Mouse (Mus musculus) forebrain, embryonic 14.5 days (tissue): ENCODE data around the gene Map3k20. TPM values are rescaled to one million over a fixed set of nuclear protein-coding genes. Genes with fewer than 3 reads are reported as not detected.

Source experiments
- ATAC-seq: fragments of 200-750 bp; cut with Nextera tagmentation; 2 replicates; pipeline ENCODE4 v1.8.0; 2017; ENCODE audit warnings: mild to moderate bottlenecking, moderate library complexity
- DNase-seq: peaks from one replicate; pipeline ENCODE4 v3.0.0-alpha.2; 2015; ENCODE audit warnings: low spot score
- H3K27ac ChIP-seq: fragments of 300-500 bp; sonication (generic); 2 replicates; pipeline ENCODE4 v1.5.1; 2014; ENCODE audit warnings: low read depth, mild to moderate bottlenecking, control low read depth, low read length, moderate library complexity
- H3K27me3 ChIP-seq: fragments of 300-500 bp; sonication (generic); replicated peaks from 2 replicates; pipeline ENCODE4 v1.6.1; 2014; ENCODE audit warnings: low read length, control low read depth, mixed read lengths; ENCODE audit not compliant: control insufficient read depth, insufficient read depth
- H3K36me3 ChIP-seq: fragments of 300-500 bp; sonication (generic); 2 replicates; pipeline ENCODE4 v1.6.1; 2014; ENCODE audit warnings: low read length, control low read depth; ENCODE audit not compliant: control insufficient read depth, insufficient read depth
- H3K4me1 ChIP-seq: fragments of 300-500 bp; sonication (generic); 2 replicates; pipeline ENCODE4 v1.6.1; 2014; ENCODE audit warnings: antibody characterized with exemption, low read length, control low read depth; ENCODE audit not compliant: control insufficient read depth, insufficient read depth
- H3K4me2 ChIP-seq: fragments of 300-500 bp; sonication (generic); 2 replicates; pipeline ENCODE4 v1.6.1; 2014; ENCODE audit warnings: mild to moderate bottlenecking, control low read depth, low read length
- H3K4me3 ChIP-seq: fragments of 300-500 bp; sonication (generic); 2 replicates; pipeline ENCODE4 v1.5.1; 2014; ENCODE audit warnings: low read depth, low read length, control low read depth
- H3K9ac ChIP-seq: fragments of 300-500 bp; sonication (generic); 2 replicates; pipeline ENCODE4 v1.6.1; 2014; ENCODE audit warnings: mild to moderate bottlenecking, low read length, control low read depth, moderate library complexity
- H3K9me3 ChIP-seq: fragments of 300-500 bp; sonication (generic); replicated peaks from 2 replicates; pipeline ENCODE4 v1.6.1; 2016; ENCODE audit warnings: low read length, control low read depth, mixed read lengths; ENCODE audit not compliant: control insufficient read depth
- WGBS: fragments of 180-500 bp; shearing (Covaris S2); extraction: QIAGEN DNeasy Blood & Tissue Kit; methylation state at CpG from one replicate; pipeline ENCODE4 v1.1.7; 2014; 5-methylcytosine and 5-hydroxymethylcytosine counted together
- polyA plus RNA-seq: library from polyadenylated mRNA; unstranded; fragments of >200 nt; fragmentation: Nextera tagmentation; extraction: Ambion mirVana; gene quantifications from 2 replicates; pipeline ENCODE4 v1.2.1, GENCODE M21; 2014

Gene Map3k20
- polyA plus RNA-seq, 1 experiment from 2014 or later = 4.0 TPM

- H3K4me3 ChIP-seq = no peak overlapping the region
- 0 out of 2 replicates have a peak, but pooled peaks cover 18% of the 10 kb centered on the region for H3K27me3 ChIP-seq
Observed at GRCm38 (mm10) chr2:72424656-72425055, 139.2 kb downstream of the Map3k20 start.

GRCm38 (mm10) chr2:72426776-72427175 lies 141.3 kb downstream of the Map3k20 start:
- Histone ChIP-seq H3K4me3 (no peak overlapping the region), H3K27me3 (0 out of 2 replicates have a peak, but pooled peaks cover 16% of the 10 kb centered on the region), H3K9ac (no peak overlapping the region), H3K27ac (peak overlapping the region; percentile 81), H3K9me3 (no peaks in the 10 kb centered on the region), H3K36me3 (no peaks in the 10 kb centered on the region), H3K4me2 (peak overlapping the region; percentile 33), H3K4me1 (peaks cover 31% of the 10 kb centered on the region)
- ATAC-seq = peak; percentile 97
- WGBS = 7% methylated on average over 8 of the region's 8 CpGs
- peak; percentile 97 for DNase-seq

More at GRCm38 (mm10) chr2:72424656-72425055, 139.2 kb downstream of the Map3k20 start:
- no peaks in the 10 kb centered on the region for H3K36me3 ChIP-seq
- H3K9ac ChIP-seq = no peak overlapping the region
- no peak overlapping the region for H3K4me2 ChIP-seq
- no peak overlapping the region for H3K27ac ChIP-seq
- ATAC-seq (no peak), DNase-seq (peak; percentile 40)
- no peaks in the 10 kb centered on the region for H3K9me3 ChIP-seq
- 75% methylated on average over 7 of the region's 7 CpGs for WGBS
- H3K4me1 ChIP-seq = peaks cover 31% of the 10 kb centered on the region

GRCm38 (mm10) chr2:72427288-72427687 lies 141.9 kb downstream of the Map3k20 start:
- ATAC-seq = peak; percentile 63

GRCm38 (mm10) chr2:72438941-72439533 lies 153.6 kb downstream of the Map3k20 start:
- Histone ChIP-seq H3K4me3 (no peak overlapping the region), H3K36me3 (no peaks in the 10 kb centered on the region), H3K4me2 (no peak overlapping the region), H3K27ac (no peak overlapping the region), H3K27me3 (no peaks in the 10 kb centered on the region), H3K9ac (no peak overlapping the region), H3K9me3 (no peaks in the 10 kb centered on the region), H3K4me1 (no peaks in the 10 kb centered on the region)
- DNase-seq (no peak), ATAC-seq (no peak)
- 89% methylated on average over 8 of the region's 8 CpGs for WGBS

More at GRCm38 (mm10) chr2:72427288-72427687, 141.9 kb downstream of the Map3k20 start:
- H3K4me2 ChIP-seq = peak overlapping the region; percentile 33
- H3K4me3 ChIP-seq = no peak overlapping the region
- H3K27me3 ChIP-seq = 0 out of 2 replicates have a peak, but pooled peaks cover 15% of the 10 kb centered on the region
- 13% methylated on average over 11 of the region's 11 CpGs for WGBS
- H3K9me3 ChIP-seq = no peaks in the 10 kb centered on the region
- no peak overlapping the region for H3K9ac ChIP-seq
- H3K4me1 ChIP-seq = peaks cover 31% of the 10 kb centered on the region
- DNase-seq = peak; percentile 76
- H3K36me3 ChIP-seq = no peaks in the 10 kb centered on the region
- H3K27ac ChIP-seq = peak overlapping the region; percentile 81

GRCm38 (mm10) chr2:72441010-72441409 lies 155.6 kb downstream of the Map3k20 start:
- Histone ChIP-seq H3K4me3 (no peak overlapping the region), H3K4me2 (no peak overlapping the region), H3K27ac (no peak overlapping the region), H3K4me1 (no peaks in the 10 kb centered on the region), H3K27me3 (no peaks in the 10 kb centered on the region), H3K9me3 (no peaks in the 10 kb centered on the region), H3K36me3 (no peaks in the 10 kb centered on the region), H3K9ac (no peak overlapping the region)
- WGBS = 62% methylated on average over 9 of the region's 9 CpGs
- ATAC-seq = peak; percentile 90
- DNase-seq = peak; percentile 85

- Histone ChIP-seq H3K36me3 (no peaks in the 10 kb centered on the region), H3K4me3 (no peak overlapping the region), H3K4me1 (0 out of 2 replicates have a peak, but pooled peaks cover 2% of the 10 kb centered on the region), H3K4me2 (no peak overlapping the region), H3K9me3 (no peaks in the 10 kb centered on the region), H3K27me3 (no peaks in the 10 kb centered on the region), H3K9ac (no peak overlapping the region), H3K27ac (no peak overlapping the region)
- no peak for DNase-seq
- no peak for ATAC-seq
- WGBS = 97% methylated on average over 6 of the region's 6 CpGs
Observed at GRCm38 (mm10) chr2:72442825-72443224, 157.4 kb downstream of the Map3k20 start.

- WGBS = 87% methylated on average over 3 of the region's 3 CpGs
Observed at GRCm38 (mm10) chr2:72443960-72444359, 158.5 kb downstream of the Map3k20 start.

GRCm38 (mm10) chr2:72446106-72446505 lies 160.7 kb downstream of the Map3k20 start:
- no peak overlapping the region for H3K27ac ChIP-seq
- H3K4me3 ChIP-seq = no peak overlapping the region
- no peak overlapping the region for H3K4me2 ChIP-seq
- 93% methylated on average over 3 of the region's 3 CpGs for WGBS
- no peaks in the 10 kb centered on the region for H3K36me3 ChIP-seq
- ATAC-seq (no peak), DNase-seq (no peak)
- no peaks in the 10 kb centered on the region for H3K9me3 ChIP-seq
- 0 out of 2 replicates have a peak, but pooled peaks cover 2% of the 10 kb centered on the region for H3K4me1 ChIP-seq
- no peak overlapping the region for H3K9ac ChIP-seq
- H3K27me3 ChIP-seq = no peaks in the 10 kb centered on the region

More at GRCm38 (mm10) chr2:72443960-72444359, 158.5 kb downstream of the Map3k20 start:
- no peak overlapping the region for H3K27ac ChIP-seq
- H3K4me2 ChIP-seq = no peak overlapping the region
- DNase-seq (no peak), ATAC-seq (no peak)
- no peaks in the 10 kb centered on the region for H3K9me3 ChIP-seq
- no peak overlapping the region for H3K9ac ChIP-seq
- no peak overlapping the region for H3K4me3 ChIP-seq
- 0 out of 2 replicates have a peak, but pooled peaks cover 2% of the 10 kb centered on the region for H3K4me1 ChIP-seq
- no peaks in the 10 kb centered on the region for H3K27me3 ChIP-seq
- H3K36me3 ChIP-seq = no peaks in the 10 kb centered on the region

GRCm38 (mm10) chr2:72446615-72447014 lies 161.2 kb downstream of the Map3k20 start:
- H3K4me1 ChIP-seq = 0 out of 2 replicates have a peak, but pooled peaks cover 2% of the 10 kb centered on the region
- 36% methylated on average over 5 of the region's 5 CpGs for WGBS
- no peak for ATAC-seq
- DNase-seq = no peak
- no peak overlapping the region for H3K4me2 ChIP-seq
- H3K4me3 ChIP-seq = no peak overlapping the region
- no peaks in the 10 kb centered on the region for H3K9me3 ChIP-seq
- H3K27me3 ChIP-seq = no peaks in the 10 kb centered on the region
- no peaks in the 10 kb centered on the region for H3K36me3 ChIP-seq
- no peak overlapping the region for H3K9ac ChIP-seq
- H3K27ac ChIP-seq = no peak overlapping the region
